Mouse (Mus musculus): Measurements from ENCODE around the gene Ntn1.
A peak's percentile ranks its signal among the peaks of the same experiment; 100 is the strongest.

Gene Ntn1

GRCm38 (mm10) chr11:68407266-68407926, 6.8 kb upstream of the Ntn1 start:
- no peak for DNase-seq (ENCODE audit: low spot score in 2 of 2)

- no peak for DNase-seq (ENCODE audit: low spot score in 2 of 2)
Observed at GRCm38 (mm10) chr11:68405576-68405975, 5.0 kb upstream of the Ntn1 start.

- no peak for DNase-seq (ENCODE audit: low spot score in 2 of 2)
Observed at GRCm38 (mm10) chr11:68404185-68404584, 3.6 kb upstream of the Ntn1 start.

- DNase-seq (ENCODE audit: low spot score in 2 of 2) = no peak
Observed at GRCm38 (mm10) chr11:68401428-68401827, 805 bp upstream of the Ntn1 start.

GRCm38 (mm10) chr11:68400021-68400671, 477 bp downstream of the Ntn1 start:
- DNase-seq (ENCODE audit: low spot score in 2 of 2) = no peak

- DNase-seq (ENCODE audit: low spot score in 2 of 2) = no peak
Observed at GRCm38 (mm10) chr11:68399548-68400020, 1.0 kb downstream of the Ntn1 start.

- DNase-seq (ENCODE audit: low spot score in 2 of 2) = no peak
Observed at GRCm38 (mm10) chr11:68398891-68399547, 1.6 kb downstream of the Ntn1 start.

- no peak for DNase-seq (ENCODE audit: low spot score in 2 of 2)
Observed at GRCm38 (mm10) chr11:68395546-68395945, 5.1 kb downstream of the Ntn1 start.

- DNase-seq (ENCODE audit: low spot score in 2 of 2) = no peak
Observed at GRCm38 (mm10) chr11:68394749-68395148, 5.9 kb downstream of the Ntn1 start.

GRCm38 (mm10) chr11:68393897-68394490, 6.6 kb downstream of the Ntn1 start:
- no peak for DNase-seq (ENCODE audit: low spot score in 2 of 2)

GRCm38 (mm10) chr11:68390381-68391287, 10.0 kb downstream of the Ntn1 start:
- DNase-seq (ENCODE audit: low spot score in 2 of 2) = no peak

- DNase-seq (ENCODE audit: low spot score in 2 of 2) = no peak
Observed at GRCm38 (mm10) chr11:68389621-68390020, 11.0 kb downstream of the Ntn1 start.

GRCm38 (mm10) chr11:68388655-68389015, 12.0 kb downstream of the Ntn1 start:
- no peak for DNase-seq (ENCODE audit: low spot score in 2 of 2)

GRCm38 (mm10) chr11:68387971-68388654, 12.5 kb downstream of the Ntn1 start:
- DNase-seq (ENCODE audit: low spot score in 2 of 2) = no peak

GRCm38 (mm10) chr11:68387441-68387760, 13.2 kb downstream of the Ntn1 start:
- no peak for DNase-seq (ENCODE audit: low spot score in 2 of 2)

- peak in 1 of 2 experiments; percentile 65 for DNase-seq (ENCODE audit: low spot score in 2 of 2)
Observed at GRCm38 (mm10) chr11:68386589-68387440, 13.8 kb downstream of the Ntn1 start.

- DNase-seq (ENCODE audit: low spot score in 2 of 2) = peak in 1 of 2 experiments; percentile 67
Observed at GRCm38 (mm10) chr11:68385921-68386588, 14.6 kb downstream of the Ntn1 start.

GRCm38 (mm10) chr11:68385021-68385821, 15.4 kb downstream of the Ntn1 start:
- DNase-seq (ENCODE audit: low spot score in 2 of 2) = peak in 1 of 2 experiments; percentile 63

GRCm38 (mm10) chr11:68384592-68385020, 16.0 kb downstream of the Ntn1 start:
- DNase-seq (ENCODE audit: low spot score in 2 of 2) = no peak

Measured in spleen, postnatal 4 days (tissue).